Mouse (Mus musculus) forebrain, embryonic 11.5 days (tissue): ENCODE results near the gene Opcml. TPM values are rescaled to one million over a fixed set of nuclear protein-coding genes. Genes with fewer than 3 reads are reported as not detected.

Experiments used
- ATAC-seq: fragments of 200-750 bp; cut with Nextera tagmentation; replicated peaks from 2 replicates; pipeline ENCODE4 v1.8.0; 2017; ENCODE audit warnings: moderate TSS enrichment; ENCODE audit not compliant: low FRiP score
- DNase-seq: peaks from one replicate; pipeline ENCODE4 v3.0.0-alpha.2; 2017; ENCODE audit warnings: low spot score
- H3K27ac ChIP-seq: fragments of 300-500 bp; sonication (generic); 2 replicates; pipeline ENCODE4 v1.5.1; 2014; ENCODE audit warnings: low read depth, low read length
- H3K27me3 ChIP-seq: fragments of 300-500 bp; sonication (generic); 2 replicates; pipeline ENCODE4 v1.6.1; 2014; ENCODE audit warnings: mild to moderate bottlenecking, low read length, mixed read lengths; ENCODE audit not compliant: control insufficient read depth, insufficient read depth
- H3K36me3 ChIP-seq: fragments of 300-500 bp; sonication (generic); 2 replicates; pipeline ENCODE4 v1.6.1; 2014; ENCODE audit warnings: mild to moderate bottlenecking, low read length, moderate library complexity, mixed read lengths; ENCODE audit not compliant: control insufficient read depth, insufficient read depth
- H3K4me1 ChIP-seq: fragments of 300-500 bp; sonication (generic); replicated peaks from 2 replicates; pipeline ENCODE4 v1.6.1; 2014; ENCODE audit warnings: low read length, mixed read lengths; ENCODE audit not compliant: control insufficient read depth, insufficient read depth
- H3K4me2 ChIP-seq: fragments of 300-500 bp; sonication (generic); 2 replicates; pipeline ENCODE4 v1.6.1; 2014; ENCODE audit warnings: low read depth, mild to moderate bottlenecking, low read length, moderate library complexity, mixed read lengths; ENCODE audit not compliant: severe bottlenecking
- H3K4me3 ChIP-seq: fragments of 300-500 bp; sonication (generic); 2 replicates; pipeline ENCODE4 v1.5.1; 2014; ENCODE audit warnings: low read depth, low read length
- H3K9ac ChIP-seq: fragments of 300-500 bp; sonication (generic); 2 replicates; pipeline ENCODE4 v1.6.1; 2014; ENCODE audit warnings: low read length
- H3K9me3 ChIP-seq: fragments of 300-500 bp; sonication (generic); 2 replicates; pipeline ENCODE4 v1.6.1; 2016; ENCODE audit warnings: low read length, mixed read lengths; ENCODE audit not compliant: control insufficient read depth
- WGBS: fragments of 180-500 bp; shearing (Covaris S2); extraction: QIAGEN DNeasy Blood & Tissue Kit; methylation state at CpG from one replicate; pipeline ENCODE4 v1.1.7; 2014; 5-methylcytosine and 5-hydroxymethylcytosine counted together
- polyA plus RNA-seq: library from polyadenylated mRNA; unstranded; fragments of >200 nt; fragmentation: Nextera tagmentation; extraction: Ambion mirVana; gene quantifications from 2 replicates; pipeline ENCODE4 v1.2.1, GENCODE M21; 2014

Gene Opcml
- polyA plus RNA-seq, 1 experiment from 2014 or later = 2.4 TPM

GRCm38 (mm10) chr9:28197631-28198030 is 407.1 kb downstream of the Opcml start:
- H3K9me3 ChIP-seq = no peaks in the 10 kb centered on the region
- H3K4me1 ChIP-seq = no peaks in the 10 kb centered on the region
- no peak overlapping the region for H3K4me2 ChIP-seq
- DNase-seq (peak; percentile 65), ATAC-seq (no peak)
- H3K4me3 ChIP-seq = no peak overlapping the region
- H3K27ac ChIP-seq = no peak overlapping the region
- no peak overlapping the region for H3K9ac ChIP-seq
- WGBS = 61% methylated on average over 3 of the region's 3 CpGs
- no peaks in the 10 kb centered on the region for H3K27me3 ChIP-seq
- no peaks in the 10 kb centered on the region for H3K36me3 ChIP-seq

DNA sequence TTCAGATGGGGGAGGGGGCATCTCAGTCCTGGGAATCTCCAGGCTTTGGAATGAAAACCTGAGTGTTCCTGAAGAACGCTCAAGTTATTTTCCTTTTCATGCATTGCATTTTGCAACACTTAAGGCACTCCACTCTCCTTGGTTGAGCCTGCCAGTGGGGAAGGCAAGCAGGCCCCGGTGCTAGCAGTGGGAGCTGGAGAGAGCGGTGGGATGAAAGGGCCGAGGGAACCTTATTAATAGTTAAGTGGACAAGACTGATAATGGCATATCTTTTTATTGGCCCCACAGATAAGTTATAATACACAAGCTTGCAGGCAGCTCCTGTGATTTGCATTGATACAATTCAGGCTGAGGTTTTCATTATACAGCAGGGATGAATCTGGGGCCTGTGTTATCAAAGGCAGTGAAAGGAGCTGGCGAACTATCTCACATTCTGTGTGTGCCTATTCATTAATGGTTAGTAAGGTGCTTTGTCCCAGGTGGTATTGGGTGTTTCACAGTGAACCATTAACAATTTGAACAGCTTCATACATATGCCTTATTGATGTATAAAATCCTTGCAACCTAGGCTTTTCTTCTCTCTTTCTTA is 407.6 kb downstream of the Opcml start:
- Histone ChIP-seq H3K9ac (no peak overlapping the region), H3K27me3 (no peaks in the 10 kb centered on the region), H3K9me3 (no peaks in the 10 kb centered on the region), H3K36me3 (no peaks in the 10 kb centered on the region), H3K27ac (no peak overlapping the region), H3K4me3 (no peak overlapping the region), H3K4me1 (no peaks in the 10 kb centered on the region), H3K4me2 (no peak overlapping the region)
- DNase-seq (no peak), ATAC-seq (no peak)
- WGBS = 78% methylated on average over 5 of the region's 5 CpGs

GRCm38 (mm10) chr9:28207441-28207840 is 416.9 kb downstream of the Opcml start:
- H3K9ac ChIP-seq = no peak overlapping the region
- H3K36me3 ChIP-seq = no peaks in the 10 kb centered on the region
- H3K4me3 ChIP-seq = no peak overlapping the region
- ATAC-seq = no peak
- H3K4me1 ChIP-seq = no peaks in the 10 kb centered on the region
- WGBS = 78% methylated on average over 3 of the region's 3 CpGs
- DNase-seq = no peak
- H3K27me3 ChIP-seq = no peaks in the 10 kb centered on the region
- no peak overlapping the region for H3K27ac ChIP-seq
- no peak overlapping the region for H3K4me2 ChIP-seq
- H3K9me3 ChIP-seq = no peaks in the 10 kb centered on the region

- no peaks in the 10 kb centered on the region for H3K36me3 ChIP-seq
- no peak overlapping the region for H3K4me2 ChIP-seq
- WGBS = 87% methylated on average over 1 of the region's 1 CpGs
- ATAC-seq (no peak), DNase-seq (no peak)
- H3K9me3 ChIP-seq = no peaks in the 10 kb centered on the region
- no peak overlapping the region for H3K27ac ChIP-seq
- no peak overlapping the region for H3K9ac ChIP-seq
- H3K27me3 ChIP-seq = no peaks in the 10 kb centered on the region
- no peak overlapping the region for H3K4me3 ChIP-seq
- no peaks in the 10 kb centered on the region for H3K4me1 ChIP-seq
Measured at GRCm38 (mm10) chr9:28208696-28209095, 418.1 kb downstream of the Opcml start.

- no peak overlapping the region for H3K27ac ChIP-seq
- no peaks in the 10 kb centered on the region for H3K9me3 ChIP-seq
- no peak overlapping the region for H3K9ac ChIP-seq
- 8% methylated on average over 1 of the region's 1 CpGs for WGBS
- no peaks in the 10 kb centered on the region for H3K36me3 ChIP-seq
- no peaks in the 10 kb centered on the region for H3K27me3 ChIP-seq
- ATAC-seq = peak; percentile 86
- no peak overlapping the region for H3K4me3 ChIP-seq
- no peak overlapping the region for H3K4me2 ChIP-seq
- no peaks in the 10 kb centered on the region for H3K4me1 ChIP-seq
- no peak for DNase-seq
Measured at GRCm38 (mm10) chr9:28211877-28212276, 421.3 kb downstream of the Opcml start.

DNA sequence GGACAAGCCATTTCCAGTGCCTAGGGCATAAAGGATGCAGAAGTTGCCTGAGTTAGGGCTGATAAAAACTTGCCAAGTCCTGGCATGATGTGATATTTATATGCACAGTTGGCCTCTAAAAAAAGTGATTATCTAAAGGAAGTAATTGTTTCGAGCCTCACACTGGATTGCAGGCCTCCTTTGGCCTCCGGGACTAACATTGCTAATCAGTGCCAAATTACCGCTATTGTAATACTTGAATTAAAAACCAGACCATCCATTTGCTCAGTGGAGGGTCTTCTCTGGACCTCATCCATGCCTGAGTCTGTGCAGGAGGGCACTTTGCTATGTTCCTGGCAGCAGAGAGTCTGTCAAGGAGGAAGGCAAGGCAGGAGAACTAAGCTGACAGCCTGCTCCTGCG is 423.3 kb downstream of the Opcml start:
- Histone ChIP-seq H3K4me1 (no peaks in the 10 kb centered on the region), H3K9me3 (no peaks in the 10 kb centered on the region), H3K4me2 (no peak overlapping the region), H3K4me3 (no peak overlapping the region), H3K9ac (no peak overlapping the region), H3K27me3 (no peaks in the 10 kb centered on the region), H3K27ac (no peak overlapping the region), H3K36me3 (no peaks in the 10 kb centered on the region)
- no peak for DNase-seq
- 68% methylated on average over 4 of the region's 4 CpGs for WGBS
- no peak for ATAC-seq

DNA sequence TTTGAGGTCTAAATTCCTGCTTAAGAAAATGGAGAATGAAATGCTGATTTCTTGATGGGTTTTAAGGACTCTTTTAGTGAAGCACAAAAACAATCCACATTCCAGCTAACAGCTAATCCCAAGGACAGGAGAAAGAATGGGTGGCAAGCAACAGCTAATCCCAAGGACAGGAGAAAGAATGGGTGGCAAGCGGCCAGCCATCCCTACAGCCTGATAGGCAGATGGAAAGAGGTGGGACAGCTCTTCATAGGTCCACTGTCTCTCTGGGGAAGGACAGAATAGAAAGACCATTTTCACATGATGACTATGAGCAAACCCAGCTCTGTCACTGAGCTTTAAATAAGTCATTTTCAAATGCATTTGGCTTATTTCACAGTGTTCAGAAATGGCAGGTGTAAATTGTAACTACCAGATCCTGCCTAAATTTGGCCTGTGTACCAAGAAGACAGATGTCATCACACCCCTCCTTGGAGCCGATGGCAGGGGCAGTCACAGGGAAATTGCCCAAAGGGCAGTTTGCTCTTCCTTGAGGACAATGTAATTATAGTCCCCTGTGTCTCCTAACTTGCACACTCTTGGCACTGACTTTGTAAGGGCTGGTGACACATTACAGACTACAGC is 427.6 kb downstream of the Opcml start:
- WGBS = 60% methylated on average over 2 of the region's 2 CpGs
- Histone ChIP-seq H3K27me3 (no peaks in the 10 kb centered on the region), H3K36me3 (no peaks in the 10 kb centered on the region), H3K27ac (no peak overlapping the region), H3K4me3 (no peak overlapping the region), H3K4me2 (no peak overlapping the region), H3K9ac (no peak overlapping the region), H3K4me1 (no peaks in the 10 kb centered on the region), H3K9me3 (no peaks in the 10 kb centered on the region)
- DNase-seq (no peak), ATAC-seq (no peak)

DNA sequence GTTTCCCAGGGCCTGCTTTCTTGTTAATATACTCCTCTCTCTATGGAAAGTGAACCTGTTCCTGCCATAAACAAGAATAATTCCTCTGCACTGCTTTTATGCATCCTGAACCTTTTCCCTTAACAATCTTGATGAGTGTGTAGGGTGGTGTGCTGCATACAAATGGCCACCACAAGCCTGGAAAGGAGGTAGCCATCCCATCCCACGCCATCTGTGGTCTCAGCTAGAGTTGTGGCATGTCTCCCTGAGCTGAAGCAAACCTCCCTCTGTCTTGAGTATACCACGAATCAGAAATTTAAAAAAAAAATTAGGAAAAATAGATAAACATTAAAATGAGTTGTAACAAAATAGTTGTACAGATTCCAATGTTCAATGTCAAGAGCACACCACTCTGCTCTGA is 432.2 kb downstream of the Opcml start:
- Histone ChIP-seq H3K27ac (no peak overlapping the region), H3K36me3 (no peaks in the 10 kb centered on the region), H3K4me1 (no peaks in the 10 kb centered on the region), H3K9me3 (no peaks in the 10 kb centered on the region), H3K27me3 (no peaks in the 10 kb centered on the region), H3K9ac (no peak overlapping the region), H3K4me3 (no peak overlapping the region), H3K4me2 (no peak overlapping the region)
- WGBS = 74% methylated on average over 2 of the region's 2 CpGs
- ATAC-seq = no peak
- DNase-seq = no peak
